ENCODE assay signal across 8 mouse cellular contexts in genomic region chr6:72544283-72544987, GRCm38 (mm10). TPM values are rescaled to one million over a fixed set of nuclear protein-coding genes. Genes with fewer than 3 reads are reported as not detected.
DNase-seq lines count a peak whose midpoint lies in the region; ATAC-seq and TF ChIP-seq lines count a peak whose summit lies in the region.

Gene Capg, plus strand, starts transcription at chr6:72544391.

- ATAC-seq in lung, postnatal 0 days, result peak; percentile 85
- ATAC-seq in cerebellum, adult (ENCODE audit: insufficient number of reproducible peaks, low FRiP score, low TSS enrichment), result no peak

- H3K79me2 ChIP-seq in MEL (ENCODE audit: control insufficient read depth, insufficient read depth, low read length, poor library complexity), result peaks cover 3% of the 10 kb centered on the region

- peak within 1 kb of the TSS; percentile 39 to 63 for H3K4me3 ChIP-seq in MEL (ENCODE audit: control insufficient read depth in 1 of 2, insufficient read depth in 1 of 2, low read depth in 2 of 2, low read length in 2 of 2)
- H3K4me3 ChIP-seq in kidney, adult 2 months (ENCODE audit: insufficient read depth, low read depth, low read length), result peak within 1 kb of the TSS; percentile 51
- H3K4me3 ChIP-seq in lung, postnatal 0 days (ENCODE audit: low read depth, low read length), result peak within 1 kb of the TSS; percentile 54

- peak within 1 kb of the TSS; percentile 60 for H3K4me2 ChIP-seq in lung, postnatal 0 days (replicated peaks; ENCODE audit: low read depth, low read length)

- no peaks in the 10 kb centered on the region for H3K27me3 ChIP-seq in MEL (ENCODE audit: control insufficient read depth in 1 of 2, insufficient read depth in 2 of 2, low read length in 2 of 2)
- H3K27me3 ChIP-seq in kidney, adult 2 months (replicated peaks; ENCODE audit: control insufficient read depth, insufficient read depth, low read length), result no peaks in the 10 kb centered on the region
- no peaks in the 10 kb centered on the region for H3K27me3 ChIP-seq in lung, postnatal 0 days (replicated peaks; ENCODE audit: insufficient read depth, low read length)

- TF ChIP-seq RAD21 in MEL (IDR thresholded peaks at IDR 0.05; ENCODE audit: low read depth, low read length), result no peak

- peak within 1 kb of the TSS; percentile 78 for H3K9ac ChIP-seq in MEL (ENCODE audit: control insufficient read depth, low read depth, low read length, poor library complexity, severe bottlenecking)
- peak within 1 kb of the TSS; percentile 71 for H3K9ac ChIP-seq in lung, postnatal 0 days (replicated peaks; ENCODE audit: low read depth)

- no peaks in the 10 kb centered on the region for H3K9me3 ChIP-seq in MEL (replicated peaks; ENCODE audit: insufficient read depth, low read length)
- H3K9me3 ChIP-seq in lung, postnatal 0 days (ENCODE audit: low read length), result no peaks in the 10 kb centered on the region

- peak in 1 of 2 experiments; percentile 62; a peak in 2 of 4 replicates for TF ChIP-seq POLR2A in MEL (IDR thresholded peaks at IDR 0.05; ENCODE audit: control insufficient read depth in 1 of 2, insufficient read depth in 1 of 2, low read depth in 1 of 2, low read length in 2 of 2, poor library complexity in 1 of 2)
- no peak for TF ChIP-seq POLR2A in kidney, adult 2 months (IDR thresholded peaks at IDR 0.05; ENCODE audit: low read depth, low read length)

- H3K36me3 ChIP-seq in MEL (ENCODE audit: control insufficient read depth in 1 of 2, insufficient read depth in 2 of 2, low read length in 2 of 2), result peaks cover 0 to 21% of the 10 kb centered on the region in 2 experiments; a peak in 2 of 4 replicates
- no peaks in the 10 kb centered on the region for H3K36me3 ChIP-seq in kidney, adult 2 months (ENCODE audit: control insufficient read depth, insufficient read depth, low read length)
- H3K36me3 ChIP-seq in lung, postnatal 0 days (ENCODE audit: insufficient read depth, low read length), result no peaks in the 10 kb centered on the region

- peak within 1 kb of the TSS; percentile 95 for H3K27ac ChIP-seq in MEL (ENCODE audit: control insufficient read depth, low read depth, low read length)
- H3K27ac ChIP-seq in kidney, adult 2 months (ENCODE audit: insufficient read depth, low read depth, low read length), result peak within 1 kb of the TSS; percentile 76
- H3K27ac ChIP-seq in lung, postnatal 0 days (ENCODE audit: low read length), result peak within 1 kb of the TSS; percentile 92

- TF ChIP-seq CTCF in MEL (IDR thresholded peaks at IDR 0.05 in 2 of 3, conservative IDR thresholded peaks at IDR 0.05 in 1 of 3; ENCODE audit: control insufficient read depth in 1 of 3, insufficient read depth in 1 of 3, low read depth in 2 of 3, low read length in 3 of 3, poor library complexity in 1 of 3, severe bottlenecking in 1 of 3), result no peak
- no peak for TF ChIP-seq CTCF in kidney, adult 2 months (conservative IDR thresholded peaks at IDR 0.05; ENCODE audit: insufficient read depth, insufficient read length, low read depth, low read length)
- no peak for TF ChIP-seq CTCF in lung, postnatal 0 days (IDR thresholded peaks at IDR 0.05)

- TF ChIP-seq EP300 in MEL (IDR thresholded peaks at IDR 0.05; ENCODE audit: low read depth in 1 of 2, low read length in 2 of 2), result peak; percentile 56 to 62
- peak; percentile 26; the same call in 1 of the 2 replicates for TF ChIP-seq EP300 in lung, postnatal 0 days (IDR thresholded peaks at IDR 0.05)

- peak; percentile 91 for DNase-seq in MEL (ENCODE audit: low read depth, low spot score)
- DNase-seq in c-Kit-positive CD71-negative TER-119-negative erythroid progenitor cells, embryonic 14.5 days (ENCODE audit: low read depth), result peak; percentile 69
- DNase-seq in heart, adult 8-10 months (ENCODE audit: low spot score), result peak; percentile 52
- peak; percentile 63 for DNase-seq in kidney, adult 2 months
- DNase-seq in lung, postnatal 0 days (ENCODE audit: low spot score), result peak; percentile 94
- DNase-seq in spleen, adult 12 weeks (ENCODE audit: low spot score), result peak; percentile 25
- no peak for DNase-seq in cerebellum, adult 9-10 months

- WGBS in kidney, adult 2 months, result 12% methylated on average over 23 of the region's 23 CpGs
- 5% methylated on average over 23 of the region's 23 CpGs for WGBS in lung, postnatal 0 days

- peaks cover 13 to 36% of the 10 kb centered on the region in 2 experiments for H3K4me1 ChIP-seq in MEL (ENCODE audit: control insufficient read depth in 1 of 2, insufficient read depth in 2 of 2, low read length in 2 of 2)
- H3K4me1 ChIP-seq in kidney, adult 2 months (ENCODE audit: control insufficient read depth, insufficient read depth, low read length), result peaks cover 18% of the 10 kb centered on the region; the same call in 1 of the 2 replicates
- no peaks in the 10 kb centered on the region for H3K4me1 ChIP-seq in lung, postnatal 0 days (ENCODE audit: insufficient read depth, low read depth, low read length)

TF ChIP-seq in MEL, 35 proteins besides CTCF, POLR2A, EP300 and RAD21:
- TF ChIP-seq GABPA (IDR thresholded peaks at IDR 0.05; ENCODE audit: low read depth, low read length) (no peak), MAZ (IDR thresholded peaks at IDR 0.05; ENCODE audit: low read depth, low read length) (peak; percentile 70), HCFC1 (IDR thresholded peaks at IDR 0.05; ENCODE audit: low read depth, low read length) (peak; percentile 55; the same call in 1 of the 2 replicates), MAX (IDR thresholded peaks at IDR 0.05; ENCODE audit: low read length) (peak; percentile 52; the same call in 1 of the 2 replicates), RCOR1 (IDR thresholded peaks at IDR 0.05; ENCODE audit: low read depth, low read length) (peak; percentile 38), MYC (IDR thresholded peaks at IDR 0.05; ENCODE audit: low read depth, low read length) (peak; percentile 54; the same call in 1 of the 2 replicates), MYB (IDR thresholded peaks at IDR 0.05; ENCODE audit: low read depth, low read length) (peak; percentile 40; the same call in 1 of the 2 replicates), ZMIZ1 (IDR thresholded peaks at IDR 0.05; ENCODE audit: low read depth, low read length) (0 out of 2 replicates have a peak, but pooled peaks have one; percentile 32), ETS1 (IDR thresholded peaks at IDR 0.05; ENCODE audit: low read depth, low read length) (peak; percentile 55), POLR2AphosphoS2 (IDR thresholded peaks at IDR 0.05; ENCODE audit: low read length) (no peak), MXI1 (IDR thresholded peaks at IDR 0.05; ENCODE audit: low read depth, low read length) (peak; percentile 53), TCF12 (IDR thresholded peaks at IDR 0.05; ENCODE audit: low read depth, low read length) (0 out of 2 replicates have a peak, but pooled peaks have one; percentile 27), CHD2 (IDR thresholded peaks at IDR 0.05; ENCODE audit: low read length) (no peak; the same call in 1 of the 2 replicates), NELFE (IDR thresholded peaks at IDR 0.05; ENCODE audit: low read depth, low read length) (peak; percentile 65), MAFK (IDR thresholded peaks at IDR 0.05; ENCODE audit: borderline replicate concordance, low read depth, low read length) (no peak), CHD1 (IDR thresholded peaks at IDR 0.05; ENCODE audit: low read depth, low read length) (no peak), ZNF384 (IDR thresholded peaks at IDR 0.05; ENCODE audit: low read depth, low read length) (no peak), SIN3A (IDR thresholded peaks at IDR 0.05; ENCODE audit: low read length) (peak; percentile 57; the same call in 1 of the 2 replicates), TAL1 (IDR thresholded peaks at IDR 0.05; ENCODE audit: low read length) (no peak)

RNA-seq across cellular contexts. Expression of gene Capg, which starts in this region (rescaled TPM):
- total RNA-seq in MEL (2012; rRNA removed), result 222 and 241 TPM in 2 replicates
- 100 to 1,000 TPM in 1 of 2 experiments, not detected in 1; 283 TPM for polyA plus RNA-seq in MEL (2012; ENCODE audit: insufficient read depth in 1 of 2, insufficient read length in 2 of 2, low read depth in 1 of 2, low replicate concordance in 2 of 2, missing spikeins in 1 of 2)
- 10 to 100 TPM in 1 of 4 experiments, 1 to 10 TPM in 3; 7.5 to 11.8 (median 9.2) TPM for total RNA-seq in heart, adult 8-10 months (2022)
- polyA plus RNA-seq in kidney, adult 2 months (2012; rRNA removed), result 64.3 and 70.9 TPM in 2 replicates
- 136 and 148 TPM in 2 replicates for polyA plus RNA-seq in lung, postnatal 0 days (2015; fragmentation: Nextera tagmentation; extraction: Ambion mirVana)

Comparison
In these comparisons a context has a peak if more than half of its experiments do, and no peak if none do; other contexts are left out.
1. RNA of gene Capg (total RNA-seq): 222 to 241 TPM in MEL; 7.5 to 11.8 TPM in heart, adult 8-10 months; every median in the first group is over 10 times any median in the second.
2. Peak in every context shown above with its lines, with median percentiles within 50 percentile points of each other: H3K27ac ChIP-seq and H3K4me3 ChIP-seq.